Mouse (Mus musculus) heart, embryonic 12.5 days (tissue): Measurements from ENCODE around the gene Mrps27. TPM values are rescaled to one million over a fixed set of nuclear protein-coding genes. Genes with fewer than 3 reads are reported as not detected.

Experiments used
- ATAC-seq: fragments of 200-750 bp; cut with Nextera tagmentation; 2 replicates; pipeline ENCODE4 v1.8.0; 2017; ENCODE audit warnings: moderate TSS enrichment, moderate library complexity; ENCODE audit not compliant: insufficient number of reproducible peaks, low FRiP score
- H3K27ac ChIP-seq: fragments of 300-500 bp; sonication (generic); 2 replicates; pipeline ENCODE4 v1.5.1; 2016; ENCODE audit warnings: mild to moderate bottlenecking, moderate library complexity; ENCODE audit not compliant: poor library complexity, severe bottlenecking
- H3K27me3 ChIP-seq: fragments of 300-500 bp; sonication (generic); replicated peaks from 2 replicates; pipeline ENCODE4 v1.6.1; 2016; ENCODE audit warnings: mild to moderate bottlenecking, moderate library complexity
- H3K36me3 ChIP-seq: fragments of 300-500 bp; sonication (generic); 2 replicates; pipeline ENCODE4 v1.6.1; 2016; ENCODE audit warnings: mild to moderate bottlenecking, moderate library complexity
- H3K4me1 ChIP-seq: fragments of 300-500 bp; sonication (generic); replicated peaks from 2 replicates; pipeline ENCODE4 v1.6.1; 2016; ENCODE audit warnings: mild to moderate bottlenecking
- H3K4me2 ChIP-seq: fragments of 300-500 bp; sonication (generic); 2 replicates; pipeline ENCODE4 v1.6.1; 2016; ENCODE audit warnings: mild to moderate bottlenecking, moderate library complexity
- H3K4me3 ChIP-seq: fragments of 300-500 bp; sonication (generic); 2 replicates; pipeline ENCODE4 v1.5.1; 2016; ENCODE audit warnings: mild to moderate bottlenecking
- H3K9ac ChIP-seq: fragments of 300-500 bp; sonication (generic); 2 replicates; pipeline ENCODE4 v1.6.1; 2016; ENCODE audit warnings: mild to moderate bottlenecking, moderate library complexity
- H3K9me3 ChIP-seq: fragments of 300-500 bp; sonication (generic); replicated peaks from 2 replicates; pipeline ENCODE4 v1.6.1; 2016; ENCODE audit warnings: mild to moderate bottlenecking, moderate library complexity
- whole genome bisulfite sequencing: fragments of 180-500 bp; shearing (Covaris S2); methylation state at CpG from one replicate; pipeline ENCODE4 v1.1.7; 2016; 5-methylcytosine and 5-hydroxymethylcytosine counted together
- polyA plus RNA-seq: library from polyadenylated mRNA; unstranded; fragments of >200 nt; fragmentation: Nextera tagmentation; extraction: Ambion mirVana; gene quantifications from 2 replicates; pipeline ENCODE4 v1.2.1, GENCODE M21; 2016

The Mrps27 gene
- polyA plus RNA-seq, 1 experiment from 2014 or later = 72.6 TPM

DNA sequence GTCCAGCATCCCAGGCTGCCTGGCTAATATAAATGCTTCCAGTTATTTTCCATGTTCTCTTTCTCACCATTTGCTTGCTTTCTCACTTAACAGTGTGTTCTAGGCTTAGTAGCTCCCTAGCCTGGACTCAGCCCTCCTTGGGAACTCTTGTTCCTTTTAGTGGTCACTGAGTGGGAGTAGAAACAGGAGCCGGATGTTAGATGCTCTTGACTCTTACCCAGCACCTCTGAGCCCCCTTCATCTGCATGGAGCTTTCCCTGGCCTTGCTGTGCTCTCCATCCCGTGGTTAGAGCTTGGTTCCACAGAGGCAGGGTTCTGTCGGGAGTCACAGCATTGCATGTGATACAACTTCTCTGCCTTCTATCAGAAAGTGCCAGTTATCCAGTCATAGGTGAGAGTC, 7.0 kb downstream of the Mrps27 start:
- no peak overlapping the region for H3K4me2 ChIP-seq
- peaks cover 13% of the 10 kb centered on the region for H3K4me1 ChIP-seq
- ATAC-seq = no peak
- no peaks in the 10 kb centered on the region for H3K27me3 ChIP-seq
- H3K4me3 ChIP-seq = no peak overlapping the region
- 78% methylated on average over 3 of the region's 3 CpGs for WGBS
- H3K36me3 ChIP-seq = peaks cover 30% of the 10 kb centered on the region
- 0 out of 2 replicates have a peak overlapping the region, but pooled peaks have one; percentile 28 for H3K9ac ChIP-seq
- no peaks in the 10 kb centered on the region for H3K9me3 ChIP-seq
- no peak overlapping the region for H3K27ac ChIP-seq

- peak; percentile 100 for ATAC-seq
- H3K36me3 ChIP-seq = peaks cover 33% of the 10 kb centered on the region
- H3K27me3 ChIP-seq = no peaks in the 10 kb centered on the region
- H3K9ac ChIP-seq = peak overlapping the region; percentile 73; the same call in 1 of the 2 replicates
- peak overlapping the region; percentile 52 for H3K4me3 ChIP-seq
- no peaks in the 10 kb centered on the region for H3K9me3 ChIP-seq
- H3K4me2 ChIP-seq = peak overlapping the region; percentile 74
- H3K27ac ChIP-seq = peak overlapping the region; percentile 80
- H3K4me1 ChIP-seq = peaks cover 13% of the 10 kb centered on the region
- 11% methylated on average over 28 of the region's 28 CpGs for WGBS
Measured at GRCm38 (mm10) chr13:99352758-99353489, 8.3 kb downstream of the Mrps27 start.

- no peak for ATAC-seq
- H3K36me3 ChIP-seq = peaks cover 33% of the 10 kb centered on the region
- H3K27ac ChIP-seq = peak overlapping the region; percentile 80
- peaks cover 13% of the 10 kb centered on the region for H3K4me1 ChIP-seq
- no peaks in the 10 kb centered on the region for H3K27me3 ChIP-seq
- H3K4me2 ChIP-seq = peak overlapping the region; percentile 74
- WGBS = 12% methylated on average over 7 of the region's 7 CpGs
- H3K4me3 ChIP-seq = peak overlapping the region; percentile 52
- no peaks in the 10 kb centered on the region for H3K9me3 ChIP-seq
- peak overlapping the region; percentile 73 for H3K9ac ChIP-seq
Measured at GRCm38 (mm10) chr13:99353490-99353851, 8.9 kb downstream of the Mrps27 start.

DNA sequence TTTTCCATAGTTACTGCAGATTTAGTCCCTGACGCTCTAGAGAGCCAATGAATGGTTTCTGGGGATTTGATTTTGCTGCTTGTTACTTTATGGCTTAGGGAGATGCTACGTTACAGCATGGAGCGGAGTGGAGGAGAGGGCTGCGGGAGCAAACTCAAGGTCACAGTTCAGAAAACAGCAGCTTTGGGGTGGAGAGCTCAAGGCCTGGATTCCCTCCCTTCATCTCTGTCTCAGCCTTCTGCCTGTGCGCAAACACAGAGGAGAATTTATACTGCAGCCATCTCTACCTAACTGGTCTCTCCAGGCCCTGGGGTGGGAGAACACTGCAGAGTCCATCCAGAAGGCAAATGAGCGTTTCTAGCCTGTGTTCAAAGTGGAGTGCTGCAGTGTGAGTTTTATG, 10.5 kb downstream of the Mrps27 start:
- H3K27me3 ChIP-seq = no peaks in the 10 kb centered on the region
- no peak for ATAC-seq
- H3K9me3 ChIP-seq = no peaks in the 10 kb centered on the region
- H3K4me3 ChIP-seq = no peak overlapping the region
- H3K27ac ChIP-seq = no peak overlapping the region
- no peak overlapping the region; the same call in 1 of the 2 replicates for H3K9ac ChIP-seq
- peaks cover 13% of the 10 kb centered on the region for H3K4me1 ChIP-seq
- no peak overlapping the region for H3K4me2 ChIP-seq
- H3K36me3 ChIP-seq = peaks cover 35% of the 10 kb centered on the region
- 87% methylated on average over 6 of the region's 6 CpGs for WGBS

GRCm38 (mm10) chr13:99355861-99356260, 11.3 kb downstream of the Mrps27 start:
- Histone ChIP-seq H3K4me1 (peaks cover 13% of the 10 kb centered on the region), H3K27me3 (no peaks in the 10 kb centered on the region), H3K36me3 (peaks cover 33% of the 10 kb centered on the region), H3K4me3 (no peak overlapping the region), H3K4me2 (no peak overlapping the region), H3K9me3 (no peaks in the 10 kb centered on the region), H3K27ac (no peak overlapping the region), H3K9ac (no peak overlapping the region; the same call in 1 of the 2 replicates)
- WGBS = 53% methylated on average over 7 of the region's 7 CpGs
- no peak for ATAC-seq

- WGBS = 57% methylated on average over 9 of the region's 9 CpGs
Measured at GRCm38 (mm10) chr13:99356428-99357265, 12.1 kb downstream of the Mrps27 start.

DNA sequence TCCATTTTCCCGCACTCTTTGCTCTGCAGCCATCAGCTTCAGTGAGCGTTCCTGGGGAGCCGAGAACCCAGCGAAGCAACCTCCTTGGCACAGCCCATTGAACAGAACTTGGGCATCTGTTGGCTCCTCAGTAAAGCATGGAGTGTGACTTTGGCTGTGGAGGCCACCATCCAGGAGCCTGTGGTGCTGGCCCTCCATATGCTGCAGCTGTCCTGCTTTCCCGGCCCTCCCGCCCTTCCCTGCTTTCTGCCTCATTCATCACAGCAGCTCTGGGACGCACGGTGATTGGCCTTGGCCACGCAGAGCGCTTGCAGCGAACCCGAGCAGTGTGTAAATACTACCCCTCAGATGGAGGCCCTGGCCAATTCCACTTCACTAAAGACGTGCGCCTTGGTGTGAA, 14.3 kb downstream of the Mrps27 start:
- H3K9me3 ChIP-seq = no peaks in the 10 kb centered on the region
- H3K36me3 ChIP-seq = peaks cover 35% of the 10 kb centered on the region
- 86% methylated on average over 14 of the region's 14 CpGs for WGBS
- H3K4me3 ChIP-seq = no peak overlapping the region
- ATAC-seq = no peak
- no peak overlapping the region for H3K27ac ChIP-seq
- H3K27me3 ChIP-seq = no peaks in the 10 kb centered on the region
- no peak overlapping the region for H3K9ac ChIP-seq
- no peak overlapping the region for H3K4me2 ChIP-seq
- peaks cover 21% of the 10 kb centered on the region for H3K4me1 ChIP-seq

More at GRCm38 (mm10) chr13:99356428-99357265, 12.1 kb downstream of the Mrps27 start:
- Histone ChIP-seq H3K27me3 (no peaks in the 10 kb centered on the region), H3K9ac (no peak overlapping the region), H3K4me1 (peaks cover 13% of the 10 kb centered on the region), H3K9me3 (no peaks in the 10 kb centered on the region), H3K36me3 (peaks cover 25% of the 10 kb centered on the region), H3K4me3 (no peak overlapping the region), H3K4me2 (no peak overlapping the region), H3K27ac (no peak overlapping the region)
- no peak for ATAC-seq

GRCm38 (mm10) chr13:99363866-99364265, 19.3 kb downstream of the Mrps27 start:
- Histone ChIP-seq H3K36me3 (peaks cover 49% of the 10 kb centered on the region), H3K9ac (no peak overlapping the region), H3K4me3 (no peak overlapping the region), H3K27me3 (no peaks in the 10 kb centered on the region), H3K4me1 (peaks cover 31% of the 10 kb centered on the region), H3K9me3 (no peaks in the 10 kb centered on the region), H3K4me2 (no peak overlapping the region), H3K27ac (peak overlapping the region; percentile 26; the same call in 1 of the 2 replicates)
- 41% methylated on average over 4 of the region's 4 CpGs for WGBS
- ATAC-seq = no peak

DNA sequence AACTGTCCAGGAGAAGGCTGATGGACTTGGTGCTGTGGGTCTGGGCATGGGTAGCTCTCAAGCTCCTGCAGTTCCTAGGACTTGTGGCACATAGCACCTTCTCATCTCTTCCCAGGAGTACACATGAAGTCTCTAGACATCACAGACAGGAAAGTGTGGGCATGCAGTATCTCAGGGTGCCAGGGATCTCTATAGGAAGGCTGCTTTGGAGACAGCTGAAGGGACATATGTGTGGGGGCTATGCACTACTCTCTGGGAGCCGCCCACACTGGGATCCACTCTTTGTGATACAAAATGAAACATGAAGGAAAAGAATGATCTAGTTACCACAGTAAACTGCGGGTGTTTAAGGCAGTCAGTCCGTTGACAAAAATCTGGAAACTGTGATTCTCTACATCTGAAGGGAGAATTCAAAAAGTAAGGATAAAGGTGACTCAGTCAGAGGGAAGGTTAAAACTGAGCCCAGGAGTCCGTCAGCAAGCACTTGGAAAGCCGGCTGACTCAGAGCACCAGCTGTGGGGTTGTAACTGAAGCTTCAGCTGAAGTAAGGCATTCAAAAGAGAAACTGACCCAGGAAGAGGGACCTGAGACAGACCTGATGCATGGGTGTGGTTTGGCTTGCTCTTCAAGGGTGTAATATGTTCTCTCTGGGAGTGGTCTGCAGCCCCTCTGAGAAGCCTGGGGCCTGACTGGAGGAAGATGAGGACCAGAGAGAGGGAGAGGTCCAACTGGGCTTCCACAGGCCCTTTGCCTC, 22.0 kb downstream of the Mrps27 start:
- Histone ChIP-seq H3K4me3 (no peak overlapping the region), H3K9me3 (no peaks in the 10 kb centered on the region), H3K4me1 (peaks cover 35% of the 10 kb centered on the region), H3K27ac (no peak overlapping the region), H3K27me3 (no peaks in the 10 kb centered on the region), H3K9ac (no peak overlapping the region), H3K4me2 (no peak overlapping the region), H3K36me3 (peaks cover 50% of the 10 kb centered on the region)
- ATAC-seq = no peak
- 81% methylated on average over 5 of the region's 5 CpGs for WGBS

DNA sequence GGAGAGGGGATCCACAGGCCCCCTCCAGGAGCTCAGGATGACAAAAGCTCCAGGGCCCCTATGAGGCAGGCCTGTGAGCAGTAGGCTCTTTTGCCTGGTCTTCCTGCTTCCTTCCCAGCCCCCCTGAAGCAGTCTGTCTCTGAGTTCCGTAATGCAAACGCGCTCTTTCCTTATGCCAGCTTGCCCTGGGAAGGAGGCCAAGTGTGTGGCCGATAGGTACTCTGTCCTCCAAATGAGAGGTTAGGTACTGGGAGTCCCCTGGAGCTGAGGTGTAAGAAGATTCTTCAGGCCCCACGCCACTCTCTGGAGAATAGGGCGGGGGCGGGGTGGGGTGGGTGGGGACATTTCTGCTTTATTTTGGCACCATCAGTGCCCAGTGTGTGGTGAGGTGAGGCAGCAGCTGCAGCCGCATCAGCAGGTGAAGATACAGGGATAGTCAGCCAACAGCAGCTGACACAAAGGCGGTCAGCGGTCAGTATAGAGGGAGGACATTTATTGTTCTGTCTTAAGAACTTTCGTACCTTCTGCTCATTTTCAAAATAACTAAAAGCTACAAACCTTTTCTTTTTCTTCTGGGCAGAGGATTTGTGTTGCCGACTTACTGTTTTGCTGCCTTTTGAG, 23.1 kb downstream of the Mrps27 start:
- no peaks in the 10 kb centered on the region for H3K27me3 ChIP-seq
- peaks cover 46% of the 10 kb centered on the region for H3K36me3 ChIP-seq
- H3K4me1 ChIP-seq = peaks cover 35% of the 10 kb centered on the region
- H3K27ac ChIP-seq = no peak overlapping the region
- WGBS = 80% methylated on average over 12 of the region's 12 CpGs
- no peaks in the 10 kb centered on the region for H3K9me3 ChIP-seq
- no peak overlapping the region for H3K9ac ChIP-seq
- H3K4me2 ChIP-seq = no peak overlapping the region
- H3K4me3 ChIP-seq = no peak overlapping the region
- ATAC-seq = no peak
